Mouse (Mus musculus) limb, embryonic 15.5 days (tissue): ENCODE measurements around the gene Trappc6b. TPM values are rescaled to one million over a fixed set of nuclear protein-coding genes. Genes with fewer than 3 reads are reported as not detected.

ENCODE experiments used
- ATAC-seq: fragments of 200-750 bp; cut with Nextera tagmentation; 2 replicates; pipeline ENCODE4 v1.8.0; 2017; ENCODE audit warnings: low read depth, moderate TSS enrichment; ENCODE audit not compliant: insufficient number of reproducible peaks, low FRiP score, low TSS enrichment
- H3K27ac ChIP-seq: fragments of 300-500 bp; sonication (generic); 2 replicates; pipeline ENCODE4 v1.5.1; 2015; ENCODE audit warnings: moderate library complexity, mild to moderate bottlenecking, inconsistent platforms
- H3K27me3 ChIP-seq: fragments of 300-500 bp; sonication (generic); 2 replicates; pipeline ENCODE4 v1.6.1; 2015; ENCODE audit warnings: inconsistent platforms
- H3K36me3 ChIP-seq: fragments of 300-500 bp; sonication (generic); 2 replicates; pipeline ENCODE4 v1.6.1; 2015; ENCODE audit warnings: inconsistent platforms
- H3K4me1 ChIP-seq: fragments of 300-500 bp; sonication (generic); 2 replicates; pipeline ENCODE4 v1.6.1; 2015; ENCODE audit warnings: inconsistent platforms
- H3K4me2 ChIP-seq: fragments of 300-500 bp; sonication (generic); 2 replicates; pipeline ENCODE4 v1.6.1; 2015; ENCODE audit warnings: mild to moderate bottlenecking, inconsistent platforms
- H3K4me3 ChIP-seq: fragments of 300-500 bp; sonication (generic); 2 replicates; pipeline ENCODE4 v1.5.1; 2015; ENCODE audit warnings: mild to moderate bottlenecking, inconsistent platforms
- H3K9ac ChIP-seq: fragments of 300-500 bp; sonication (generic); 2 replicates; pipeline ENCODE4 v1.6.1; 2015; ENCODE audit warnings: inconsistent platforms
- H3K9me3 ChIP-seq: fragments of 300-500 bp; sonication (generic); 2 replicates; pipeline ENCODE4 v1.6.1; 2016; ENCODE audit warnings: inconsistent platforms
- WGBS: fragments of 180-500 bp; shearing (Covaris S2); methylation state at CpG from one replicate; pipeline ENCODE4 v1.1.7; 2015; 5-methylcytosine and 5-hydroxymethylcytosine counted together
- polyA plus RNA-seq: library from polyadenylated mRNA; unstranded; fragments of >200 nt; fragmentation: Nextera tagmentation; extraction: Ambion mirVana; gene quantifications from 2 replicates; pipeline ENCODE4 v1.2.1, GENCODE M21; 2015

Trappc6b gene
- polyA plus RNA-seq, 1 experiment from 2014 or later = 84.9 TPM

DNA sequence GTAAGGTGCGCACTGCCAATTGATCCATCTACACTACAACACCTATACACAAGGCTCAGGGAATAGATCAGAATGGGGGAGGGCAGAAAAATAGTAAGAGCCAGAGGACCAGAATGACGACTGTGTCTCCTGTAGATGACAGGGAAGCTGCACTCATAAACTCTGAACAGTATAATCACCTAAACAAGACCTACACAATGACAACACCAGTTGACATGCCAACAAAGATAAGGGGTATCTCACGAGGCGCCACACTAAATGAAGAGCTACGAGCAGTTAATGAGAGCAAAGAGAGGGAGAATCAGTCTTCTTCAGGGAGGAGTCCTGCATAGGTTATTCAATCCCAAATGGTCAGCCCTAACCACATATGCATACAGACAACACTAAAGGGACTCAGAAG is 8.1 kb downstream of the Trappc6b start:
- H3K4me1 ChIP-seq = no peaks in the 10 kb centered on the region
- no peak overlapping the region for H3K4me2 ChIP-seq
- no peak overlapping the region for H3K27ac ChIP-seq
- no peaks in the 10 kb centered on the region for H3K9me3 ChIP-seq
- H3K36me3 ChIP-seq = peaks cover 41% of the 10 kb centered on the region
- no peak for ATAC-seq
- H3K4me3 ChIP-seq = no peak overlapping the region
- no peak overlapping the region for H3K9ac ChIP-seq
- H3K27me3 ChIP-seq = no peaks in the 10 kb centered on the region
- WGBS = 92% methylated on average over 5 of the region's 5 CpGs

DNA sequence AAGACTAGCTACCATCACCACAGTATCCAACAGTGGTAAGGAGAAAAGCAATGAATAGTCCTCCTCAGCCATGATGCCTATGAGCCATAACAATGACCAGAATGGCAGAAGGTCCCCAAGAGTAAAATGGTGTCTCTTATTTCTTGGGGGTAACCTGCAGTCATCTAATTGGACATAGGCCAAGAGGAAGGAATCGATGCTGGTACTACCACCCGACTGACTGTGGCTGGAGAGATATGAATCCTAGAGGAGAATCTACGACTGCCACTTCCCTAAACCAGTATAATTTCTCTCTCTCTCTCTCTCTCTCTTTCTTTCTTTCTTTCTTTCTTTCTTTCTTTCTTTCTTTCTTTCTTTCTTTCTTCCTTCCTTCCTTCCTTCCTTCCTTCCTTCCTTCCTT is 8.8 kb downstream of the Trappc6b start:
- Histone ChIP-seq H3K9ac (no peak overlapping the region), H3K4me3 (no peak overlapping the region), H3K4me1 (no peaks in the 10 kb centered on the region), H3K27ac (no peak overlapping the region), H3K9me3 (no peaks in the 10 kb centered on the region), H3K36me3 (peaks cover 36% of the 10 kb centered on the region), H3K27me3 (no peaks in the 10 kb centered on the region), H3K4me2 (no peak overlapping the region)
- no peak for ATAC-seq
- 93% methylated on average over 3 of the region's 3 CpGs for WGBS

DNA sequence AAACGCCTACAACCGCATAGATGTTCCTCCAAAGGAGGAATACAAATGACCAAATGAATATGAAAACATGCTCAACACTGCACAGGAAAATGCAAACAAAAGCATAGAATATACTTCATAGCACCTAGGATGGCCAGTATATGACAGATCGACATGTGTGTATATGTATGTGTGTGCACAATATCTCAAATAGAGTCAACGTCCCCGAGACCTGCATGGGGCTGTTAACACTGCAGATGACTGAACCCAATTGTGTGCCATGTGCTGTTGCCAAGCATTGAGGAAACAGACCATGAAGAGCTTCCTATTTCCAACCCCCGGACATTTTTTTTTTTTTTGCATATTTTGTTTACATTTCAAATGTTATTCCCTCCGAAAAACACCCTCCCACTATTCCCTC is 20.4 kb downstream of the Trappc6b start:
- no peaks in the 10 kb centered on the region for H3K9me3 ChIP-seq
- H3K9ac ChIP-seq = no peak overlapping the region
- H3K27ac ChIP-seq = peak overlapping the region; percentile 22; the same call in 1 of the 2 replicates
- H3K4me1 ChIP-seq = 0 out of 2 replicates have a peak, but pooled peaks cover 5% of the 10 kb centered on the region
- H3K4me2 ChIP-seq = no peak overlapping the region
- H3K27me3 ChIP-seq = no peaks in the 10 kb centered on the region
- WGBS = 23% methylated on average over 7 of the region's 7 CpGs
- H3K36me3 ChIP-seq = peaks cover 40% of the 10 kb centered on the region
- H3K4me3 ChIP-seq = no peak overlapping the region
- no peak for ATAC-seq

DNA sequence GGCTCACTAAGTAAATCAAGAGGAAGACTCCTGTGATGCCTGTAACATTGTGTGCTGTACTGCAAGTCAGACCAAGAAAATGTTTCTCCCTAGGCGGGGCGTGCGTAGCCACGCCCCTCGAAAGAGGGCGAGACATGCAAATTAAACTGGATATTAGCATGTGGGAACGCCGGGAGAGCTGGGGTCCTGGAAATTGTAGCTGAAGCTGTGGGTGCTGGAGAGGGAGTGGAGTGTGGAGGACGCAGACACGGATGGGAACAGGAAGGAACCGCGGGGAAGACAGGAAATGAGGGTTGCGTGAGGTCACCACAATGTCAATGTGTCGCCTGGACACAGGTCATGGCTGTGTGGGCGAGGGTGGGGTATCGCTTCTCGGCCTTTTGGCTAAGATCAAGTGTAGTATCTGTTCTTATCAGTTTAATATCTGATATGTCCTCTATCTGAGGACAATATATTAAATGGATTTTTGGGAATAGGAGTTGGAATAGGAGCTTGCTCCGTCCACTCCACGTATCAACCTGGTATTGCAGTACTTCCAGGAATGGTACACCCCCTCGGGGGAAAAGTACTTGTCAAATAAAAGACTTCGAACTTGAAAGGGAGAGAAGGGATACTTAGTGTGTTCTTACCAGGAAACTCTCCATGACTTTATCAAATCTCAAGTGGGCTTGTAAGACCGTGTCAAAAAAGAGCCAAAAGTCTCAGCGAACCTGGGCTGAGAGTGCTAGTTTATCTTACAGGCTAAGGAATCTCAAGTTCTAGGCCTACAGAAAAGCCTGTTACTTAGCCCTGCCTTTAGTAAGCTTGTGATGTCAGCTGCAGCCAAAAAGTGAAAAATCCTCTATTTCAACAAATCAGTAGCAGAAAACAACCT is 21.1 kb downstream of the Trappc6b start:
- 0 out of 2 replicates have a peak, but pooled peaks cover 5% of the 10 kb centered on the region for H3K4me1 ChIP-seq
- no peaks in the 10 kb centered on the region for H3K27me3 ChIP-seq
- no peaks in the 10 kb centered on the region for H3K9me3 ChIP-seq
- H3K9ac ChIP-seq = no peak overlapping the region
- H3K4me2 ChIP-seq = 0 out of 2 replicates have a peak overlapping the region, but pooled peaks have one; percentile 15
- no peak overlapping the region for H3K4me3 ChIP-seq
- H3K36me3 ChIP-seq = peaks cover 34% of the 10 kb centered on the region
- peak overlapping the region; percentile 77 for H3K27ac ChIP-seq
- 7% methylated on average over 23 of the region's 23 CpGs for WGBS
- peak; percentile 30; the same call in 1 of the 2 replicates for ATAC-seq

- Histone ChIP-seq H3K27ac (peak overlapping the region; percentile 77; the same call in 1 of the 2 replicates), H3K9me3 (no peaks in the 10 kb centered on the region), H3K36me3 (peaks cover 26% of the 10 kb centered on the region), H3K4me2 (no peak overlapping the region), H3K9ac (no peak overlapping the region), H3K4me3 (no peak overlapping the region), H3K27me3 (no peaks in the 10 kb centered on the region), H3K4me1 (0 out of 2 replicates have a peak, but pooled peaks cover 5% of the 10 kb centered on the region)
- no peak for ATAC-seq
- 67% methylated on average over 10 of the region's 10 CpGs for WGBS
Measured at GRCm38 (mm10) chr12:59039162-59039970, 21.9 kb downstream of the Trappc6b start.

GRCm38 (mm10) chr12:59032101-59032500 is 29.2 kb downstream of the Trappc6b start:
- 72% methylated on average over 5 of the region's 5 CpGs for WGBS
- ATAC-seq = no peak
- Histone ChIP-seq H3K27me3 (no peaks in the 10 kb centered on the region), H3K9me3 (no peaks in the 10 kb centered on the region), H3K4me1 (no peaks in the 10 kb centered on the region), H3K36me3 (peaks cover 13% of the 10 kb centered on the region; the same call in 1 of the 2 replicates), H3K27ac (no peak overlapping the region), H3K4me2 (no peak overlapping the region), H3K9ac (no peak overlapping the region), H3K4me3 (no peak overlapping the region)

DNA sequence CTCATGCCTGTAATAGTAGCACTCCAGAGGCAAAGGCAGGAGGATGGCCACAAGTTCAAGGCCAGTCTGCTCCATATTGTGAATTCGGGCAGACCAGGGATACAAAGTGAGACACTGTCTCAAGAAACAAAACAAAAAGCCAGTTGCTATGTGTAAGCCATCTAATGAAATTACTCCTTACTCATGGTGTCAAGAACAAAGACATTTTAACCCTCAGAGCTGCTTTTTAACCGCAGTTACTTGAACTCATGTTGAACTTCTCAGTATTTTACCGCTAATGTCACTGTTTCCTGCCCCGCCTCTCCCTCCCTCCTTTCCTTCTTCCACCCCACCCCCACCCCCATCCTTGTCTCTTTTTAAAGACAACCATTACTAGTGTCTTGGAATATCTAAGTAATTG is 40.0 kb downstream of the Trappc6b start:
- H3K27me3 ChIP-seq = no peaks in the 10 kb centered on the region
- no peak overlapping the region for H3K4me3 ChIP-seq
- no peaks in the 10 kb centered on the region for H3K9me3 ChIP-seq
- no peak overlapping the region for H3K9ac ChIP-seq
- 92% methylated on average over 4 of the region's 4 CpGs for WGBS
- no peak overlapping the region for H3K27ac ChIP-seq
- H3K36me3 ChIP-seq = peaks cover 51% of the 10 kb centered on the region
- H3K4me2 ChIP-seq = no peak overlapping the region
- H3K4me1 ChIP-seq = no peaks in the 10 kb centered on the region
- no peak for ATAC-seq

DNA sequence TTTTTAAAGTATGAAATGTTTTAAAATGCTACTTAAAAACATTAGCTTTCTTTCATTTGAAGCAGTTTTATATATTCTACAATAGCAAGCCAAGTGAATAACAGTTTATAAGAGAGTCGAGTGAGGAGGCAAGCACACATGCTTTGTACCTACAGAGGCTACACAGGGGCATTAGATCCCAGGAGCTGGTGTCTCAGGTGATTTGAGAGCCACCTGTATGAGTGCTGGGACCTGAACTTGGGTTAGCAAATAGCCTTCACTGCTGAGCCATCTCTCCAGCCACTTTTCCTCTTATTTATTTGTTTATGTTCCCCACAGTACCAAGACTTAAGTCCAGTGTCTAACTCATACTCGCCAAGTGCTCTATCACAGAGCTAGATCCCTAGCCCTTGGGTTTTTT is 41.4 kb downstream of the Trappc6b start:
- WGBS = 90% methylated on average over 2 of the region's 2 CpGs
- ATAC-seq = no peak
- Histone ChIP-seq H3K27me3 (no peaks in the 10 kb centered on the region), H3K9ac (no peak overlapping the region), H3K27ac (no peak overlapping the region), H3K4me3 (no peak overlapping the region), H3K4me2 (no peak overlapping the region), H3K4me1 (no peaks in the 10 kb centered on the region), H3K9me3 (no peaks in the 10 kb centered on the region), H3K36me3 (peaks cover 43% of the 10 kb centered on the region)

DNA sequence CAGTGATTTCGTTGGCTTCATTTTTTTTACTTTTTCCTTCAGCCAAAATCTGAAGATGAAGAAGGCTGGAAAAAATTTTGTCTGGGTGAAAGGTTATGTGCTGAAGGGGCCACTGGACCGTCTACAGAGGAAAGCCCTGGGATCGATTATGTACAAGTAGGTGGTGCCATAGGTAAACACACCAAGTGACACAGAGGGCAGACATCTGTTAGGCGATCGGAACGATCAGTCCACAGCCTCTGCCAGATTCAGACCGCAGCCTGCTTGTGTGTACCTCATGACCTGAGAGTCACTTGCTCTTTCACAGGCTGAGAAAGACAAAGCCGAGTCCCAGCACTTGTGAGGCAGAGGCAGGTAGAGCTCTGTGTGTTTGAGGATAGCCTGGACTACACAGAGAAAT is 43.3 kb downstream of the Trappc6b start:
- WGBS = 86% methylated on average over 8 of the region's 8 CpGs
- no peak for ATAC-seq

DNA sequence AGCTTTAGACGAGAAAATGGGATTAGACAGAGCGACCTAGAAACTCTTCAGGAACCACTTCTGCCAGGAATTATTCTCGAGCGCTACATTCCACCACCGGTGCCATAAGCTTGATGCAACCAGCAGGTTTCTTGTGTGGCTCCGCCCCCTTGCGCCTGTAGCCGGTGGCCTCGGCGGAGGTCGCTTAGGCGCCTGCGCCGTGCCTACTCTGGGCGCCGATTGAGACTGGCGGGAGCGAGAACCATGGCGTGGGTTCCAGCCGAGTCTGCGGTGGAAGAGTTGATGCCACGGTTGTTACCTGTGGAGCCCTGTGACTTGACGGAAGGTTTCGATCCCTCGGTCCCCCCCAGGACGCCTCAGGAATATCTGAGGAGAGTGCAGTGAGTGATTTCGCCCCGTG is 48.0 kb downstream of the Trappc6b start, which contains the start of gene Gemin2:
Gene Gemin2 (plus strand): TSS at position 160 of the 400 bp plus-strand sequence.
- peaks cover 11% of the 10 kb centered on the region for H3K36me3 ChIP-seq
- WGBS = under 1% methylated on average over 28 of the region's 28 CpGs
- peak within 1 kb of the TSS; percentile 89 for H3K4me3 ChIP-seq
- no peaks in the 10 kb centered on the region for H3K27me3 ChIP-seq
- peak within 1 kb of the TSS; percentile 59 for H3K4me2 ChIP-seq
- peak within 1 kb of the TSS; percentile 50 for H3K9ac ChIP-seq
- H3K9me3 ChIP-seq = no peaks in the 10 kb centered on the region
- ATAC-seq = peak; percentile 74
- H3K27ac ChIP-seq = peak within 1 kb of the TSS; percentile 92
- H3K4me1 ChIP-seq = peaks cover 18% of the 10 kb centered on the region

More for the DNA sequence above, 43.3 kb downstream of the Trappc6b start:
- Histone ChIP-seq H3K27me3 (no peaks in the 10 kb centered on the region), H3K4me1 (no peaks in the 10 kb centered on the region), H3K36me3 (peaks cover 33% of the 10 kb centered on the region), H3K9me3 (no peaks in the 10 kb centered on the region), H3K4me3 (no peak overlapping the region), H3K4me2 (no peak overlapping the region), H3K27ac (no peak overlapping the region), H3K9ac (no peak overlapping the region)

GRCm38 (mm10) chr12:59012710-59013091 is 48.6 kb downstream of the Trappc6b start:
- Histone ChIP-seq H3K36me3 (0 out of 2 replicates have a peak, but pooled peaks cover 8% of the 10 kb centered on the region), H3K4me1 (peaks cover 23% of the 10 kb centered on the region), H3K9ac (peak overlapping the region; percentile 50), H3K9me3 (no peaks in the 10 kb centered on the region), H3K4me3 (peak overlapping the region; percentile 89), H3K4me2 (peak overlapping the region; percentile 59), H3K27ac (peak overlapping the region; percentile 92), H3K27me3 (no peaks in the 10 kb centered on the region)
- WGBS = 1% methylated on average over 7 of the region's 7 CpGs
- no peak for ATAC-seq
